Mouse (Mus musculus) left cerebral cortex, adult 2 months (tissue): ENCODE results near the gene Arpc3. TPM values are rescaled to one million over a fixed set of nuclear protein-coding genes. Genes with fewer than 3 reads are reported as not detected.
A peak's percentile ranks its signal among the peaks of the same experiment; 100 is the strongest.
"Not testable (repeated sequence)": the region's sequence is repeated elsewhere in the genome, so short reads cannot be mapped to it uniquely, and the experiment has no call there.

Experiments
- DNase-seq, 2 experiments: peaks; one replicate each; pipeline ENCODE4 v3.0.0; 2021 to 2022; ENCODE audit warnings: low spot score in 2 of 2, mixed read lengths in 1 of 2; ENCODE audit errors: extremely low spot score in 1 of 2
- H3K27ac ChIP-seq: fragments of 200-600 bp; 2 replicates; pipeline ENCODE4 v1.8.1; 2022
- H3K4me3 ChIP-seq: fragments of 200-600 bp; 2 replicates; pipeline ENCODE4 v1.8.1; 2022
- CTCF ChIP-seq: fragments of 200-600 bp; IDR thresholded peaks from 2 replicates; pipeline ENCODE4 v1.8.1; 2022; ENCODE audit warnings: antibody characterized with exemption, mild to moderate bottlenecking, moderate library complexity
- intact Hi-C: fragments of 180-260 bp; cut with DNase I; formaldehyde crosslinking; loops from one replicate; pipeline ENCODE4 v1.15.1; 2025
- total RNA-seq, 2 experiments: library from RNA; stranded (reverse); gene quantifications; 2 replicates each; pipeline ENCODE4 v1.2.3; 2021

The Arpc3 gene
- total RNA-seq, 2 experiments from 2014 or later, result 200 to 216 TPM

DNA sequence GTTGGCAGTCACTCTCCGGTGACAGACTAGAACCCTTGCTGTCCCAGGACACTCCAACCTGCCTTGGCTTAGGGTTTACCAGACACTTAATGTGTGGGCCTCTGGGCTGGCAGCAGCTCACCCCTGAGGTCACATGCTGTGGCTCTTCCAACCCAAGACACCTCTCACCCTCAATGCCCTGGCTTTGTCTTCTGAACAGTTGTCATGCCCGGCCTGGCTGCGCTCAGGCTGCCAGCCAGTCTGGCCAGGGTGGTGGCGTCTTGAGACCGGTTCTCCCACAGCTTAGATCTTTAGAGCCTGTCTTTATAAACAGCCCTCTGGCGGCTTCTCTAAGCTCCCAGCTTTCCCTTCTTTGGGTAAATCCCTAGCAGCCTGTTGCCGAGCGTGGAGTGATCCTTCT, 56.2 kb downstream of the Arpc3 start:
- Histone ChIP-seq H3K27ac (no peak overlapping the region), H3K4me3 (no peak overlapping the region)
- intact Hi-C loops, result no loop called here
- no peak for DNase-seq
- no peak for TF ChIP-seq CTCF

DNA sequence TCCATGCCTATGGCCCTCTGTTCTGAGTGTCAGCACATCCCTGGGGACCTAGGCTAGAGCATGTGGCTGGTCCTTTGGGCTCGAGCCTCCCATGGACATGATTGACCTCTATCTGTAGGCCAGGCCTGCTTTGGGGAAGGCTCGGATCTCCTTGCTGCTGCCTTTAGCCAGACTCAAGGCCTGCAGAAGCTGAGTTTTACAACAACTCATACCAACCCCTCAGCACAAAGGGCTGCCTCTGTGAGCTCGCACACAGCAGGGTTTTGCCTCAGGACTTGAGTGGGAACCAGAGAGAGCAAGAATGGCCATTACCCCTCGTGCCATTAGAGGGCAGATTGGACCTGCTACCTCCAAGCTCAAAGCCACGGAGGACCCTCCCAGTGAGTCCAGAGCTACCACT, 57.2 kb downstream of the Arpc3 start:
- no peak for DNase-seq
- TF ChIP-seq CTCF, result no peak
- intact Hi-C loops, result no loop called here
- no peak overlapping the region for H3K27ac ChIP-seq
- no peak overlapping the region for H3K4me3 ChIP-seq

DNA sequence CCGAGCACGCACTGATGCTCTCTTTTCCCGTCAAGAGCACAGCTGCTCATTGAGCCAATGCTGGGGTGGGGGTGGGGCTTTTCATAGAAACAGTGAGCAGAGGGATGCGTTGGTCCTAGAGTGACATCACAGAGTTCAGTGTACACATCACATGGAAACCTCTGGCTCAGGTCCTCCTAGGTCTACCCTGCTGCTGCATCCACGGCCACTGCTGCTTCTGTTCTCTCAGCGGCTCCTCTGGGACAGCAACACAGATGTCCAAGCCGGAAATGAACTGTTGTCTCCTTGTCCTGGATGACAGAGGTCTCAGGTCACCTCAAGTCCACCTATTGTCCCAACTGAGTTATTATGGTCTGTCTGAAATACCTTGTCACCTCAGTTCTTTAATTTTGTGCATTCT, 58.3 kb downstream of the Arpc3 start:
- TF ChIP-seq CTCF, result no peak
- Histone ChIP-seq H3K4me3 (no peak overlapping the region), H3K27ac (no peak overlapping the region)
- intact Hi-C loops, result no loop called here
- no peak for DNase-seq

DNA sequence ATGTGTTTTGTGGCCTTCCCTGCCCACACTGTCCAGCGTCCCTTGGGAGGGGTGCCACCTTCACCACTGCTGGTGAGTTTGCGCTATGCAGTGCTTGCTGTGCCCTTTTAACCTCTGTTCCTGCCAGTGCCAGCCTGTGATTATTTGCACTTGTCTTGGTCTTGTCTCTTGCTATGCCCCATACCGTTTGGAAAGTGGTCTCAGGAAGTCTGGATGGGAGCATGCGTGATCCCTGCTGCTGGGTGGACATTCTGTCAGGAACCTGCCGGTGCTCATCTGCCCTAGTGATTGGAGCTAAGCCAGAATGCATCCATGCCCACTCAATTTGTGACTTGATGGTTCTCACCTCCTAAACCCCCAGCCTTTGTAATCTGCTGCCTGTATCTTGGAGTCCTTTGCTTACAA, 59.2 kb downstream of the Arpc3 start:
- Histone ChIP-seq H3K27ac (no peak overlapping the region), H3K4me3 (no peak overlapping the region)
- intact Hi-C loops, result no loop called here
- DNase-seq, result no peak
- TF ChIP-seq CTCF, result no peak

- intact Hi-C loops, result no loop called here
- TF ChIP-seq CTCF, result no peak
- Histone ChIP-seq H3K4me3 (no peak overlapping the region), H3K27ac (no peak overlapping the region)
- no peak for DNase-seq
These were observed 59.6 kb downstream of the Arpc3 start for GRCm38 (mm10) chr5:122451324-122451723.

GRCm38 (mm10) chr5:122452194-122452593, 60.5 kb downstream of the Arpc3 start:
- Histone ChIP-seq H3K4me3 (no peak overlapping the region), H3K27ac (no peak overlapping the region)
- no peak for TF ChIP-seq CTCF
- DNase-seq, result no peak
- intact Hi-C loops, result no loop called here

GRCm38 (mm10) chr5:122453188-122453587, 61.5 kb downstream of the Arpc3 start:
- H3K27ac ChIP-seq, result no peak overlapping the region; the same call in 1 of the 2 replicates
- H3K4me3 ChIP-seq, result no peak overlapping the region
- intact Hi-C loops, result no loop called here
- no peak for DNase-seq
- TF ChIP-seq CTCF, result no peak

DNA sequence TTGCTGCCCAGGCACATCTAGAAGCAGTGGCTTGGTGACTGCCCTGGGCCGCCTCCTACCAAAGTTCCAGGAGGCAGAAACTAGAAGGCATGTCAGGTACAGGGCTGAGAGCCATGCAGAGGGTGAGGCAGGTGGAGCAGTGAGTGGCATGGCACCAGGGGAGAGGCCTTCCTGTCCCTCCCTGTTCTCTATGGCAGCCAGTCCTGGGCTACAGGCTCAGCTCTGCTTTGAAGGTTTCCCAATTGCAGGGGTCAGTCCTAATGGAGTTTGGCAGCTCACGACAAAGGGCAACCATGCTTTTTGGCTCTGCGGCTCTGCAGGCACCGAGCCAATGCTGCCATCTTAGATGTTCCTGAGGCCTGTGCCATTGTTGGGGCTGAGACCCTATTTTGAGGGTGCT, 62.8 kb downstream of the Arpc3 start:
- DNase-seq, result no peak
- H3K27ac ChIP-seq, result no peak overlapping the region
- no peak overlapping the region for H3K4me3 ChIP-seq
- TF ChIP-seq CTCF, result no peak
- intact Hi-C loops, result no loop called here

GRCm38 (mm10) chr5:122454883-122455282, 63.2 kb downstream of the Arpc3 start:
- no peak overlapping the region for H3K4me3 ChIP-seq
- DNase-seq, result no peak
- intact Hi-C loops, result no loop called here
- no peak for TF ChIP-seq CTCF
- no peak overlapping the region for H3K27ac ChIP-seq

GRCm38 (mm10) chr5:122455584-122455983, 63.9 kb downstream of the Arpc3 start:
- no peak for TF ChIP-seq CTCF
- Histone ChIP-seq H3K27ac (no peak overlapping the region), H3K4me3 (no peak overlapping the region)
- intact Hi-C loops, result no loop called here
- DNase-seq, result no peak

DNA sequence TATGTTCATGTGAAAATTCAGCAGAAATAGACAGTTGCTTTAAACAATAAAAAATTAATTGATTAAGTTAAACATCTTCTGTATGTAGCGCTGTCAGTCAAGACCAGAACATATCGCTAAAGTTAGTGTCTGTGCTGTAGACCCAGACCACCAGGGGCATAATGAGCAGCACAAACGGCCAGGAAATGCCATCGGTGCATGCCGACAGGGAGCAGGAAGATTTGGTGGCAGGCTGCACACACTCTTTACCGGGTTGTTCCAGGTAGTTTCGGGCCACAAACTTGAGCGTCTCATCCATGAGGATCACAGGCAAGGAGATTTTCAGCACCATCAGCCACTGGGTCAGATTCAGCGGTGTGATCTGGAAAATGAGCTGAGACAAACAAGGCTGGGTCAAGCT, 65.4 kb downstream of the Arpc3 start:
- H3K4me3 ChIP-seq, intact Hi-C loops, DNase-seq, H3K27ac ChIP-seq: not testable (repeated sequence)
- TF ChIP-seq CTCF, result peak; percentile 10; the same call in 1 of the 2 replicates

GRCm38 (mm10) chr5:122458066-122458465, 66.4 kb downstream of the Arpc3 start:
- Histone ChIP-seq H3K27ac (no peak overlapping the region), H3K4me3 (no peak overlapping the region)
- TF ChIP-seq CTCF, result no peak
- intact Hi-C loops, result no loop called here
- no peak for DNase-seq

DNA sequence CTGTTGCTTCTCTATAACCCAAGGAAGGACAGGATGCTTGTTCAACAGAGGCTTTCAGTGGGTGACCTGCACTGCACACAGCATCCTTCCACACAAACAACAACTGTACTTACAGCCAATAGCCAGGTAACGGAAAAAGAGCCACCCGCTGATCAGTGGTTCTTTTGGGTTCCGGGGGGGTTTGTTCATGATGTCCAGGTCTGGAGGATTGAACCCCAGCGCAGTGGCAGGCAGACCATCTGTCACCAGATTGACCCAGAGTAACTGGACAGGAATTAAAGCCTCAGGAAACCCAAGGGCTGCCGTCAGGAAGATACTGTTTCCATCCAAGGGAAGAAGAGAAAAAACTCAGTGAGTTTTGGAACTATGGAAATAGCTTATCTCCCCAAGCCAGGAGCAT, 67.7 kb downstream of the Arpc3 start:
- intact Hi-C loops, result no loop called here
- no peak overlapping the region for H3K4me3 ChIP-seq
- TF ChIP-seq CTCF, result no peak
- no peak for DNase-seq
- H3K27ac ChIP-seq, result no peak overlapping the region

GRCm38 (mm10) chr5:122460656-122461055, 69.0 kb downstream of the Arpc3 start:
- intact Hi-C loops, result no loop called here

More at GRCm38 (mm10) chr5:122460656-122461055, 69.0 kb downstream of the Arpc3 start:
- no peak for DNase-seq
- no peak for TF ChIP-seq CTCF
- Histone ChIP-seq H3K4me3 (no peak overlapping the region), H3K27ac (no peak overlapping the region)
